Mouse (Mus musculus): ENCODE data around the gene Coro2a. TPM values are rescaled to one million over a fixed set of nuclear protein-coding genes. Genes with fewer than 3 reads are reported as not detected.

Gene Coro2a
- polyA plus RNA-seq, 1 experiment from 2014 or later = 36.1 TPM

- no peak overlapping the region for H3K27ac ChIP-seq (ENCODE audit: low read depth)
- WGBS = under 1% methylated on average over 82 of the region's 94 CpGs
- H3K4me3 ChIP-seq (ENCODE audit: low read depth, low read length) = peak overlapping the region; percentile 61
- DNase-seq (ENCODE audit: low spot score) (peak; percentile 96), ATAC-seq (replicated peaks; ENCODE audit: low FRiP score, low TSS enrichment, low read depth) (peak; percentile 93)
- H3K4me1 ChIP-seq (replicated peaks; ENCODE audit: control insufficient read depth, insufficient read depth, low read length) = no peaks in the 10 kb centered on the region; the same call in 1 of the 2 replicates
- peak overlapping the region; percentile 48 for H3K9ac ChIP-seq (ENCODE audit: low read length)
- H3K27me3 ChIP-seq (replicated peaks; ENCODE audit: control insufficient read depth, insufficient read depth, low read length) = peaks cover 12% of the 10 kb centered on the region
- peaks cover 28% of the 10 kb centered on the region for H3K36me3 ChIP-seq (ENCODE audit: control insufficient read depth, insufficient read depth, low read length)
- peak overlapping the region; percentile 91 for H3K4me2 ChIP-seq (ENCODE audit: low read length)
- no peaks in the 10 kb centered on the region for H3K9me3 ChIP-seq (ENCODE audit: control insufficient read depth, low read length)
Observed at GRCm38 (mm10) chr4:46506801-46507610, 95.0 kb downstream of the Coro2a start.

GRCm38 (mm10) chr4:46505361-46506057, 96.5 kb downstream of the Coro2a start:
- Histone ChIP-seq H3K27me3 (replicated peaks; ENCODE audit: control insufficient read depth, insufficient read depth, low read length) (peaks cover 12% of the 10 kb centered on the region), H3K4me1 (replicated peaks; ENCODE audit: control insufficient read depth, insufficient read depth, low read length) (no peaks in the 10 kb centered on the region; the same call in 1 of the 2 replicates), H3K4me2 (ENCODE audit: low read length) (no peak overlapping the region), H3K9ac (ENCODE audit: low read length) (no peak overlapping the region), H3K27ac (ENCODE audit: low read depth) (no peak overlapping the region), H3K9me3 (ENCODE audit: control insufficient read depth, low read length) (no peaks in the 10 kb centered on the region), H3K4me3 (ENCODE audit: low read depth, low read length) (no peak overlapping the region), H3K36me3 (ENCODE audit: control insufficient read depth, insufficient read depth, low read length) (peaks cover 42% of the 10 kb centered on the region)
- 75% methylated on average over 8 of the region's 8 CpGs for WGBS
- no peak for ATAC-seq (replicated peaks; ENCODE audit: low FRiP score, low TSS enrichment, low read depth)
- DNase-seq (ENCODE audit: low spot score) = no peak

- H3K4me3 ChIP-seq (ENCODE audit: low read depth, low read length) = no peak overlapping the region
- no peak overlapping the region for H3K9ac ChIP-seq (ENCODE audit: low read length)
- peaks cover 55% of the 10 kb centered on the region for H3K36me3 ChIP-seq (ENCODE audit: control insufficient read depth, insufficient read depth, low read length)
- H3K27me3 ChIP-seq (replicated peaks; ENCODE audit: control insufficient read depth, insufficient read depth, low read length) = peaks cover 12% of the 10 kb centered on the region
- no peak overlapping the region for H3K27ac ChIP-seq (ENCODE audit: low read depth)
- 83% methylated on average over 3 of the region's 3 CpGs for WGBS
- H3K4me2 ChIP-seq (ENCODE audit: low read length) = no peak overlapping the region
- DNase-seq (ENCODE audit: low spot score) (no peak), ATAC-seq (replicated peaks; ENCODE audit: low FRiP score, low TSS enrichment, low read depth) (no peak)
- no peaks in the 10 kb centered on the region for H3K9me3 ChIP-seq (ENCODE audit: control insufficient read depth, low read length)
- no peaks in the 10 kb centered on the region; the same call in 1 of the 2 replicates for H3K4me1 ChIP-seq (replicated peaks; ENCODE audit: control insufficient read depth, insufficient read depth, low read length)
Observed at GRCm38 (mm10) chr4:46503881-46504280, 98.1 kb downstream of the Coro2a start.

GRCm38 (mm10) chr4:46502606-46503502, 99.1 kb downstream of the Coro2a start:
- ATAC-seq (replicated peaks; ENCODE audit: low FRiP score, low TSS enrichment, low read depth) = no peak
- H3K4me3 ChIP-seq (ENCODE audit: low read depth, low read length) = no peak overlapping the region
- no peak overlapping the region for H3K27ac ChIP-seq (ENCODE audit: low read depth)
- H3K9ac ChIP-seq (ENCODE audit: low read length) = no peak overlapping the region
- H3K9me3 ChIP-seq (ENCODE audit: control insufficient read depth, low read length) = no peaks in the 10 kb centered on the region
- H3K27me3 ChIP-seq (replicated peaks; ENCODE audit: control insufficient read depth, insufficient read depth, low read length) = peaks cover 12% of the 10 kb centered on the region
- no peak for DNase-seq (ENCODE audit: low spot score)
- H3K4me1 ChIP-seq (replicated peaks; ENCODE audit: control insufficient read depth, insufficient read depth, low read length) = no peaks in the 10 kb centered on the region; the same call in 1 of the 2 replicates
- no peak overlapping the region for H3K4me2 ChIP-seq (ENCODE audit: low read length)
- WGBS = 75% methylated on average over 16 of the region's 16 CpGs
- H3K36me3 ChIP-seq (ENCODE audit: control insufficient read depth, insufficient read depth, low read length) = peaks cover 55% of the 10 kb centered on the region

GRCm38 (mm10) chr4:46498976-46499375, 103.0 kb downstream of the Coro2a start:
- no peak overlapping the region for H3K4me3 ChIP-seq (ENCODE audit: low read depth, low read length)
- no peak overlapping the region for H3K27ac ChIP-seq (ENCODE audit: low read depth)
- no peaks in the 10 kb centered on the region for H3K9me3 ChIP-seq (ENCODE audit: control insufficient read depth, low read length)
- DNase-seq (ENCODE audit: low spot score) = no peak
- H3K36me3 ChIP-seq (ENCODE audit: control insufficient read depth, insufficient read depth, low read length) = peaks cover 73% of the 10 kb centered on the region
- no peak overlapping the region for H3K4me2 ChIP-seq (ENCODE audit: low read length)
- no peaks in the 10 kb centered on the region for H3K27me3 ChIP-seq (replicated peaks; ENCODE audit: control insufficient read depth, insufficient read depth, low read length)
- no peaks in the 10 kb centered on the region for H3K4me1 ChIP-seq (replicated peaks; ENCODE audit: control insufficient read depth, insufficient read depth, low read length)
- H3K9ac ChIP-seq (ENCODE audit: low read length) = no peak overlapping the region
- 17% methylated on average over 4 of the region's 4 CpGs for WGBS
- ATAC-seq (replicated peaks; ENCODE audit: low FRiP score, low TSS enrichment, low read depth) = no peak

GRCm38 (mm10) chr4:46498511-46498910, 103.5 kb downstream of the Coro2a start:
- no peak overlapping the region for H3K9ac ChIP-seq (ENCODE audit: low read length)
- no peak overlapping the region for H3K4me3 ChIP-seq (ENCODE audit: low read depth, low read length)
- 63% methylated on average over 3 of the region's 3 CpGs for WGBS
- H3K36me3 ChIP-seq (ENCODE audit: control insufficient read depth, insufficient read depth, low read length) = peaks cover 74% of the 10 kb centered on the region
- no peaks in the 10 kb centered on the region for H3K27me3 ChIP-seq (replicated peaks; ENCODE audit: control insufficient read depth, insufficient read depth, low read length)
- DNase-seq (ENCODE audit: low spot score) = no peak
- H3K9me3 ChIP-seq (ENCODE audit: control insufficient read depth, low read length) = no peaks in the 10 kb centered on the region
- no peak for ATAC-seq (replicated peaks; ENCODE audit: low FRiP score, low TSS enrichment, low read depth)
- no peaks in the 10 kb centered on the region for H3K4me1 ChIP-seq (replicated peaks; ENCODE audit: control insufficient read depth, insufficient read depth, low read length)
- H3K27ac ChIP-seq (ENCODE audit: low read depth) = no peak overlapping the region
- no peak overlapping the region for H3K4me2 ChIP-seq (ENCODE audit: low read length)

GRCm38 (mm10) chr4:46497286-46497892, 104.6 kb downstream of the Coro2a start:
- ATAC-seq (replicated peaks; ENCODE audit: low FRiP score, low TSS enrichment, low read depth) (no peak), DNase-seq (ENCODE audit: low spot score) (peak; percentile 91)
- no peak overlapping the region for H3K9ac ChIP-seq (ENCODE audit: low read length)
- no peak overlapping the region for H3K4me3 ChIP-seq (ENCODE audit: low read depth, low read length)
- 51% methylated on average over 4 of the region's 4 CpGs for WGBS
- H3K4me2 ChIP-seq (ENCODE audit: low read length) = no peak overlapping the region
- peaks cover 73% of the 10 kb centered on the region for H3K36me3 ChIP-seq (ENCODE audit: control insufficient read depth, insufficient read depth, low read length)
- no peaks in the 10 kb centered on the region for H3K27me3 ChIP-seq (replicated peaks; ENCODE audit: control insufficient read depth, insufficient read depth, low read length)
- H3K4me1 ChIP-seq (replicated peaks; ENCODE audit: control insufficient read depth, insufficient read depth, low read length) = no peaks in the 10 kb centered on the region
- no peaks in the 10 kb centered on the region for H3K9me3 ChIP-seq (ENCODE audit: control insufficient read depth, low read length)
- no peak overlapping the region for H3K27ac ChIP-seq (ENCODE audit: low read depth)

GRCm38 (mm10) chr4:46495543-46495942, 106.5 kb downstream of the Coro2a start:
- peaks cover 55% of the 10 kb centered on the region for H3K36me3 ChIP-seq (ENCODE audit: control insufficient read depth, insufficient read depth, low read length)
- no peak for DNase-seq (ENCODE audit: low spot score)
- 67% methylated on average over 12 of the region's 12 CpGs for WGBS
- H3K27ac ChIP-seq (ENCODE audit: low read depth) = no peak overlapping the region
- no peaks in the 10 kb centered on the region for H3K27me3 ChIP-seq (replicated peaks; ENCODE audit: control insufficient read depth, insufficient read depth, low read length)
- H3K4me1 ChIP-seq (replicated peaks; ENCODE audit: control insufficient read depth, insufficient read depth, low read length) = 0 out of 2 replicates have a peak, but pooled peaks cover 4% of the 10 kb centered on the region
- no peak overlapping the region for H3K9ac ChIP-seq (ENCODE audit: low read length)
- no peak for ATAC-seq (replicated peaks; ENCODE audit: low FRiP score, low TSS enrichment, low read depth)
- H3K4me3 ChIP-seq (ENCODE audit: low read depth, low read length) = no peak overlapping the region
- no peak overlapping the region for H3K4me2 ChIP-seq (ENCODE audit: low read length)
- no peaks in the 10 kb centered on the region for H3K9me3 ChIP-seq (ENCODE audit: control insufficient read depth, low read length)

Data from intestine, embryonic 14.5 days (tissue).